Mouse (Mus musculus) kidney, embryonic 16.5 days (tissue): ENCODE measurements around the gene Rgcc. TPM values are rescaled to one million over a fixed set of nuclear protein-coding genes. Genes with fewer than 3 reads are reported as not detected.

Source experiments
- ATAC-seq: fragments of 200-750 bp; cut with Nextera tagmentation; 2 replicates; pipeline ENCODE4 v1.8.0; 2017; ENCODE audit warnings: moderate TSS enrichment; ENCODE audit not compliant: low FRiP score, low TSS enrichment
- H3K27ac ChIP-seq: fragments of 300-500 bp; sonication (generic); 2 replicates; pipeline ENCODE4 v1.5.1; 2014; ENCODE audit warnings: low read length
- H3K27me3 ChIP-seq: fragments of 300-500 bp; sonication (generic); 2 replicates; pipeline ENCODE4 v1.6.1; 2014; ENCODE audit warnings: low read length, control low read depth, mixed read lengths; ENCODE audit not compliant: insufficient read depth
- H3K36me3 ChIP-seq: fragments of 300-500 bp; sonication (generic); 2 replicates; pipeline ENCODE4 v1.6.1; 2014; ENCODE audit warnings: low read length, control low read depth, mixed read lengths; ENCODE audit not compliant: insufficient read depth
- H3K4me1 ChIP-seq: fragments of 300-500 bp; sonication (generic); 2 replicates; pipeline ENCODE4 v1.6.1; 2014; ENCODE audit warnings: low read length, control low read depth, mixed read lengths; ENCODE audit not compliant: insufficient read depth
- H3K4me2 ChIP-seq: fragments of 300-500 bp; sonication (generic); replicated peaks from 2 replicates; pipeline ENCODE4 v1.6.1; 2014; ENCODE audit warnings: low read depth, low read length
- H3K4me3 ChIP-seq: fragments of 300-500 bp; sonication (generic); 2 replicates; pipeline ENCODE4 v1.5.1; 2014; ENCODE audit warnings: mild to moderate bottlenecking, low read length
- H3K9ac ChIP-seq: fragments of 300-500 bp; sonication (generic); replicated peaks from 2 replicates; pipeline ENCODE4 v1.6.1; 2014; ENCODE audit warnings: low read length
- H3K9me3 ChIP-seq: fragments of 300-500 bp; sonication (generic); 2 replicates; pipeline ENCODE4 v1.6.1; 2016; ENCODE audit warnings: low read length, control low read depth
- WGBS: fragments of 180-500 bp; shearing (Covaris S2); extraction: QIAGEN DNeasy Blood & Tissue Kit; methylation state at CpG from one replicate; pipeline ENCODE4 v1.1.7; 2014; 5-methylcytosine and 5-hydroxymethylcytosine counted together
- polyA plus RNA-seq: library from polyadenylated mRNA; unstranded; fragments of >200 nt; fragmentation: Nextera tagmentation; extraction: Ambion mirVana; gene quantifications from 2 replicates; pipeline ENCODE4 v1.2.1, GENCODE M21; 2015

Rgcc gene
- polyA plus RNA-seq, 1 experiment from 2014 or later, result 35.7 TPM

DNA sequence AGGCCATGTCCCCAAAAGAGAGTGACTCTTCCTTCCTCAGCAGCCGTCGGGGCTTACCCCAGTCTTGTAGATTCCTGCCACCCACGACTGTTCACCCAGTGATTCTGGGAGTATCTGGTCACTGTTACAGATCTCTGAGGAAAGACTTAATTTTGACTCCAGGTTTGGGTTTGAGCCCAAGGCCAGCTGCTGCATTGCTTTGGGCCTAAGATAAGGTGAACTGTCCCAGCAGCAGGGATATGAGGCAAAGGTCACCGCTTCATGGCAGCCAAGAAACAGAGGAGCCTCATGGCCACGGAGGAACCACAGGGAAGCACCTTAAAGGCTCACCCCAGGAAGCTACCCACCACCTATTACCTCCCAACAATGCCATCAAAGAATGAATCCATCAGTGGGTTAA lies 44.8 kb downstream of the Rgcc start:
- Histone ChIP-seq H3K4me1 (no peaks in the 10 kb centered on the region), H3K27me3 (no peaks in the 10 kb centered on the region), H3K4me2 (no peak overlapping the region), H3K9ac (no peak overlapping the region), H3K4me3 (no peak overlapping the region), H3K27ac (no peak overlapping the region), H3K36me3 (no peaks in the 10 kb centered on the region), H3K9me3 (no peaks in the 10 kb centered on the region)
- WGBS, result 87% methylated on average over 5 of the region's 5 CpGs
- ATAC-seq, result no peak

DNA sequence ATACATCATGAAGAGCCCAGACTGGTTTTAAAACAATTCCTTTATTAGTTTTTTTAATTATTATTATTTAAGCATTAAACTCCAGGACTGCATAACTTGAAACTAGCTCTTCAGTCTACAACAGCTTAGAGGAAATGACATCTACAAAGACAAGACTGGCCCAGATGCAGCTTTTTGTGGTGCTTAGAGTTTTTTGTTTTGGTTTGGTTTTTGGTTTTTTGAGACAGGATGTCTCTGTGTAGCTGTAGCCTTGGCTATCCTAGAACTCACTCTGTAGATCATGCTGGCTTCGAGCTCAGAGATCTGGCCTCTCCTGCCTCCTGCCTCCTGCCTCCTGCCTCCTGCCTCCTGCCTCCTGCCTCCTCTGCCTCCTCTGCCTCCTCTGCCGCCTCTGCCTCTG lies 45.7 kb downstream of the Rgcc start:
- Histone ChIP-seq H3K4me2 (no peak overlapping the region), H3K36me3 (no peaks in the 10 kb centered on the region), H3K27me3 (no peaks in the 10 kb centered on the region), H3K27ac (no peak overlapping the region), H3K4me1 (no peaks in the 10 kb centered on the region), H3K4me3 (no peak overlapping the region), H3K9me3 (no peaks in the 10 kb centered on the region), H3K9ac (no peak overlapping the region)
- 100% methylated on average over 2 of the region's 2 CpGs for WGBS
- ATAC-seq, result no peak

DNA sequence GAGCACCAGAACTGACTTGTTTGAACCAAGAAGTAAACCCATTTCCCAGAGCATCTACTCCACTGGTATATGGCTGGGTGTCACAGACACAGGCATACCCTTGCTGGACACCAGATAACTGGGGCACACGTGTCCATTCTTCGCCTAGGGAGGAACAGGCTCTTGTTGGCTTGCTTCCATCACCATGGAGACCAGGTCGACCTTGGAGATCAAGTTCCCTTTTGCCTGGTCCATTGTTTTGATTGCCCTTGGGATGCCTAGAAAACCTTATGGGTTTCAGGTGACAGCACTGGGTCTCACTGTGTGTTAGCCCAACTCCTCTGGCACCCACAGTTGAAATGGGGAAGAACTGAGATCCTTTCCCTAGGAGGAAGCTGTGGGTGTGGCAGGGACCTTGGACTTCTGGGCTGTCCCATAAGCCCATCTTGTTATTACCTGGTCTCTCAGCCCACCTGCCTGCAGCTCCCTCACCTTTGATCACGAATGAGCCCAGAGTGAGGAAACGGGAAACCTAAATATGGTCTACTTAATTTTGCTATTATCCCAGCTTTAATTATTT lies 49.6 kb downstream of the Rgcc start:
- Histone ChIP-seq H3K4me3 (no peak overlapping the region), H3K27ac (no peak overlapping the region), H3K27me3 (no peaks in the 10 kb centered on the region), H3K4me1 (no peaks in the 10 kb centered on the region), H3K9me3 (no peaks in the 10 kb centered on the region), H3K4me2 (no peak overlapping the region), H3K36me3 (no peaks in the 10 kb centered on the region), H3K9ac (no peak overlapping the region)
- 49% methylated on average over 5 of the region's 5 CpGs for WGBS
- ATAC-seq, result peak; percentile 75; the same call in 1 of the 2 replicates

DNA sequence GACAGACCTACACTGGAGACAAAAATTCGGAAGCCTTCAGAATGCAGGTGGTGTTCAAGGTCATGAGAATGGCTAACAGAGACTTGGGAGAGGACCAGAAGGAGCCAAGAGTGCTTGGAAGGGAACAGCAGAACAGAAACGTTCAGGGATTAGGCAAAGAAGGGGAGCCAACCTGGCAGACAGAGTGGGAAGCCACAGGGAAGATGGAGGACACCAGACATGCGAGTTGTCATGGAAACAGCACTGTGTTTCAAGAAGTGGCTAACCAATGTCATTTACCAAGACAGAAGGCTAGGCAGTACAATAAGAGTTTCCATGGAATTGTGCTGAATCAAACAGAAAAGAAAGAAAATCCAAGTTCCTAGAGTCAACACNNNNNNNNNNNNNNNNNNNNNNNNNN lies 56.9 kb downstream of the Rgcc start:
- H3K27me3 ChIP-seq, result no peaks in the 10 kb centered on the region
- H3K36me3 ChIP-seq, result no peaks in the 10 kb centered on the region
- H3K4me2 ChIP-seq, result no peak overlapping the region
- 0 out of 2 replicates have a peak, but pooled peaks cover 5% of the 10 kb centered on the region for H3K9me3 ChIP-seq
- no peak overlapping the region for H3K27ac ChIP-seq
- no peak for ATAC-seq
- H3K4me3 ChIP-seq, result no peak overlapping the region
- H3K9ac ChIP-seq, result no peak overlapping the region
- 81% methylated on average over 3 of the region's 3 CpGs for WGBS
- no peaks in the 10 kb centered on the region; the same call in 1 of the 2 replicates for H3K4me1 ChIP-seq

DNA sequence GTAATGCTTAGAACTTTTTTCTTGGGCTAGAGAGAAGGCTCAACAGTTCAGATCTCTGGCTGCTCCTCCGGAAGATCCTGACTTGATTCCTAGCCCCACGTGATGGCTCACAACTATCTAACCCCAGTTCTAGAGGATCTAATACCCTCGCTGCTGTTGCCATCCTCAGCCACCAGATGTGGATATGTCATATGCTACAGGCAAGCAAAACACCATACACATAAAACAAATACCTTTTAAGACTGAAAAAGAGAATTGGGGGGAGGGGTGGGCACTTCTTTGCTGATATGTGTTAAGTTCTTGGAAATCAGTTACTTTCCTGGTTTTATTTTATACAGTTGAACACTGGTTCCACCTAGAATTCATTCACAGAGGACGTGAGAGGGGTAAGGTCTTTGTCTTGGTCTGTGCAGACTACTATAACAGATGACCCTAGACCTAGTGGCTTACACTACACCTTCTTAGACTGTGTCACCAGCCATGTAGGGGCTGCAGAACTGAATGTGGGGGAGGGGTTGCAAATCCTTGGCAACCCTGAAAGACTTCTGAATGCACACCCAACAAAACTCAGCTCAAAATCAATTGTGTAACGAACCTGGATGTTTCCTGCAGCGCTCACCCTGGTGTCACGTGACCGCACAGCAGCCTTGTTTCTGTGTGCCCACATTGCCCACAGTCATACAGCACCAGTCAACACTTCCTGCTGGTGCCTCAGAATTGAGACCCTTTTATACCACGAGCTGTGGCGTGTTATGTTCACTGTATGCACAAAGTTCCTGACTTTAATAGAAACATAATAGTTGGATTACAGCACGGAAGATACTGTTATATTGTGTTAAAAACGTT lies 58.2 kb downstream of the Rgcc start:
- no peaks in the 10 kb centered on the region for H3K36me3 ChIP-seq
- no peak overlapping the region for H3K9ac ChIP-seq
- WGBS, result 80% methylated on average over 12 of the region's 12 CpGs
- no peak overlapping the region for H3K4me2 ChIP-seq
- H3K9me3 ChIP-seq, result 0 out of 2 replicates have a peak, but pooled peaks cover 5% of the 10 kb centered on the region
- H3K4me1 ChIP-seq, result no peaks in the 10 kb centered on the region; the same call in 1 of the 2 replicates
- no peak overlapping the region for H3K27ac ChIP-seq
- ATAC-seq, result no peak
- no peak overlapping the region for H3K4me3 ChIP-seq
- no peaks in the 10 kb centered on the region for H3K27me3 ChIP-seq

DNA sequence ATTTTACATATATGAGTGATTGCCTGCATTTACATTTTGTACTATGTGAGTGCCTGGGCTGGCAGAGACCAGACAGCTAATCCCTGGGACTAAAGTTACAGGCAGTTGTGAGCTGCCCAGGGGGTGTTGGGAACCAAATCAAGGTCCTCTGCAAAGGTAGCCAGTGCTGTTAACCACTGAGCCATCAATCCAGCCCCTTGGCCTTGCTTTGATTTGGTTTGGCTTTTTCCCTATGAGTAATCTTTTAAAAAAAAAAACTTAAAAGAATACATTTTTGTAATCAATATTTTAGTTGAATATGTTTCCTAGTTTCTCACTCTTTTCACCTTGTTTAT lies 59.1 kb downstream of the Rgcc start:
- no peak for ATAC-seq
- no peak overlapping the region for H3K4me3 ChIP-seq

DNA sequence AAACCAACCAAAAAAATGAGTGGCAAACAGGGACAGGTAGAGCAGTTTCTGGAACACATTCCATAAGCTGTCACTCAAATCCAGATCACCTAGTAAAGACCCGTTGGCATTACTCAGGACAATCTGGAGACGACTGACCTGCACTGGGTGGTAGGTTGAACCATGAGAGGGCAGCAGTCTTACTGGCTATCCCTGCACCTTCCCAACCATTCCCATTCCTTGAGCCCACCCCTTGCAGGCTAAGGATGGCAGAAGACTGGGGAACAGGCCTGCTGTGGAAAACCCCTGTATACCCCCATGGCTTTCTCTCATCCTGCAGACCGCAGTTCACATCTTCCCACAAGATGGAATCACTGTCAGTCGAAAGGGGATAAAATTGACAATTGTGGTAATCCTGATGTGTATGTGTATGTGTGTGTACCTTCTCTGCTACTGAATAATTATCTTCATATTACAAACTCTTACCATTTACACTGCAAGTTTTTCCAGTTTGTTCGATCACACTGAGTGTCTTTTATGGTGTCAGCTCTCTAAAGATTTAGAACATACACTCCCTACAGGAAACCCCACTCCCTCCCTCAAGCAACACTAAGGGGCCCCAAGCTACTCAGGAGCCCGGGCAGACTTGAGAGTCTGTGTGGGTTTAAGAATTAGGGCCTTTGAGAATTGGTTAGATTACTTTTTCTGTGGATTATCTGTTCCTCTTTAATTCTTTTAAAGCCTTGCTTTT lies 59.6 kb downstream of the Rgcc start:
- 61% methylated on average over 6 of the region's 6 CpGs for WGBS
- no peaks in the 10 kb centered on the region for H3K27me3 ChIP-seq
- no peaks in the 10 kb centered on the region for H3K36me3 ChIP-seq
- no peak overlapping the region for H3K27ac ChIP-seq
- no peak overlapping the region for H3K4me2 ChIP-seq
- H3K9ac ChIP-seq, result no peak overlapping the region
- no peak for ATAC-seq
- 0 out of 2 replicates have a peak, but pooled peaks cover 5% of the 10 kb centered on the region for H3K9me3 ChIP-seq
- H3K4me1 ChIP-seq, result no peaks in the 10 kb centered on the region; the same call in 1 of the 2 replicates
- no peak overlapping the region for H3K4me3 ChIP-seq

More for the DNA sequence above, 59.1 kb downstream of the Rgcc start:
- Histone ChIP-seq H3K4me2 (no peak overlapping the region), H3K27ac (no peak overlapping the region), H3K27me3 (no peaks in the 10 kb centered on the region), H3K36me3 (no peaks in the 10 kb centered on the region), H3K9me3 (0 out of 2 replicates have a peak, but pooled peaks cover 5% of the 10 kb centered on the region), H3K4me1 (no peaks in the 10 kb centered on the region; the same call in 1 of the 2 replicates), H3K9ac (no peak overlapping the region)

DNA sequence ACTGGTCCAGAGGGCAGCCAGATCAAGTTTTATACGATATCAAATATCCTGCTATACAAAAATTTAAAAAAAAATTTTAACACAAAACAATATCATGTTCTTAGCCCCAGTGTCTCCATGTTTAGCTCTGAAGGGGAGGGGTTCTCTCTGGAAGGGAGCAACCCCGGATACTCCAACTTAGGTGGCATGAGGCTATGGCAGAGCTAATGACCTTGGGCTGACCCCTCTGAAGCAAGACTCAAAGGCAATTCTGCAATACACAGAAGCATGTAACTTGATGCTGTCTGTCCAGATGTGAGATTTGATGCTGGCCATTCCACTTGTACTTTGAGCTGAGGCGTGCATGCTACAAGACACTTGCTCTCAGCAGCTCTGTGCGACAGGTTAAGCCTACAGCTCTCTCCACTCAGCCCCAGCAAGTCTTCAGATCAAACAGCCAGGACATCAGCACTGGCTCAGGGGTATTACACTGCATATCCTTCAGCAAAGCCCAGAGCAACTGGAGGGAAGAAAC lies 60.3 kb downstream of the Rgcc start:
- Histone ChIP-seq H3K36me3 (no peaks in the 10 kb centered on the region), H3K9ac (no peak overlapping the region), H3K9me3 (0 out of 2 replicates have a peak, but pooled peaks cover 5% of the 10 kb centered on the region), H3K4me2 (no peak overlapping the region), H3K4me3 (no peak overlapping the region), H3K27me3 (no peaks in the 10 kb centered on the region), H3K27ac (no peak overlapping the region), H3K4me1 (no peaks in the 10 kb centered on the region; the same call in 1 of the 2 replicates)
- 46% methylated on average over 4 of the region's 4 CpGs for WGBS
- peak; percentile 55; the same call in 1 of the 2 replicates for ATAC-seq

DNA sequence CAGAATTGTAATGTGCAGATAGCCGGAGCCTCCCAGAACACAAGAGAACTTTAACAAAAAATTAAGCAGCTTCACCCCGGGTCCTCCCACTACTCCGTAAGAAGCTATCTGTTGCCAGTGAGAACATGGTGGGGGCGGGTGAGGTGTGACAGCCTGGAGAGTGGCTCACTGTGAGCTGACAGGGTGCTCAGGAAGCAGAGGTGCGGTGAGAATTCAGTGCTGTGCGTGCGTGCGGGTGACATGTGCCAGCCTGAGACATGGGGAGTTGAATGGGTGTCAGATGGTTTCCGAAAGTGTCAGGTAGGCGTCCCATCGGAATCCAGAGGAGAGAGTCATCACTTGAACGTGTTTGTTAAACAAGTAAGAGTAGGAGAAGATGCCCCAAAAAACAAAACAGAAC lies 62.0 kb downstream of the Rgcc start:
- no peaks in the 10 kb centered on the region; the same call in 1 of the 2 replicates for H3K4me1 ChIP-seq
- H3K9ac ChIP-seq, result no peak overlapping the region
- WGBS, result 87% methylated on average over 12 of the region's 12 CpGs
- no peaks in the 10 kb centered on the region for H3K36me3 ChIP-seq
- no peak for ATAC-seq
- no peak overlapping the region for H3K4me2 ChIP-seq
- H3K4me3 ChIP-seq, result no peak overlapping the region
- 0 out of 2 replicates have a peak, but pooled peaks cover 5% of the 10 kb centered on the region for H3K9me3 ChIP-seq
- H3K27ac ChIP-seq, result no peak overlapping the region
- H3K27me3 ChIP-seq, result no peaks in the 10 kb centered on the region
